Mouse (Mus musculus) liver, embryonic 15.5 days (tissue): Measurements from ENCODE around the gene Sft2d2. TPM values are rescaled to one million over a fixed set of nuclear protein-coding genes. Genes with fewer than 3 reads are reported as not detected.

Experiments used
- ATAC-seq: fragments of 200-750 bp; cut with Nextera tagmentation; 2 replicates; pipeline ENCODE4 v1.8.0; 2017; ENCODE audit warnings: moderate number of reproducible peaks, mild to moderate bottlenecking, moderate library complexity; ENCODE audit not compliant: insufficient read depth
- H3K27ac ChIP-seq: fragments of 300-500 bp; sonication (generic); replicated peaks from 2 replicates; pipeline ENCODE4 v1.5.1; 2015; ENCODE audit warnings: mild to moderate bottlenecking, inconsistent platforms
- H3K27me3 ChIP-seq: fragments of 300-500 bp; sonication (generic); 2 replicates; pipeline ENCODE4 v1.6.1; 2015; ENCODE audit warnings: mild to moderate bottlenecking, inconsistent platforms
- H3K36me3 ChIP-seq: fragments of 300-500 bp; sonication (generic); replicated peaks from 2 replicates; pipeline ENCODE4 v1.6.1; 2015; ENCODE audit warnings: moderate library complexity, mild to moderate bottlenecking, inconsistent platforms
- H3K4me1 ChIP-seq: fragments of 300-500 bp; sonication (generic); replicated peaks from 2 replicates; pipeline ENCODE4 v1.6.1; 2015; ENCODE audit warnings: inconsistent platforms
- H3K4me2 ChIP-seq: fragments of 300-500 bp; sonication (generic); 2 replicates; pipeline ENCODE4 v1.6.1; 2015; ENCODE audit warnings: moderate library complexity, mild to moderate bottlenecking, inconsistent platforms
- H3K4me3 ChIP-seq: fragments of 300-500 bp; sonication (generic); replicated peaks from 2 replicates; pipeline ENCODE4 v1.5.1; 2015; ENCODE audit warnings: mild to moderate bottlenecking, inconsistent platforms
- H3K9ac ChIP-seq: fragments of 300-500 bp; sonication (generic); 2 replicates; pipeline ENCODE4 v1.6.1; 2015; ENCODE audit warnings: moderate library complexity, mild to moderate bottlenecking, inconsistent platforms
- H3K9me3 ChIP-seq: fragments of 300-500 bp; sonication (generic); replicated peaks from 2 replicates; pipeline ENCODE4 v1.6.1; 2016; ENCODE audit warnings: inconsistent platforms
- WGBS: fragments of 180-500 bp; shearing (Covaris S2); methylation state at CpG from one replicate; pipeline ENCODE4 v1.1.7; 2015; ENCODE audit warnings: mixed read lengths; ENCODE audit not compliant: insufficient replicate concordance; 5-methylcytosine and 5-hydroxymethylcytosine counted together
- polyA plus RNA-seq: library from polyadenylated mRNA; unstranded; fragments of >200 nt; fragmentation: Nextera tagmentation; extraction: Ambion mirVana; gene quantifications from 2 replicates; pipeline ENCODE4 v1.2.1, GENCODE M21; 2015

The Sft2d2 gene
- polyA plus RNA-seq, 1 experiment from 2014 or later: 7.5 TPM

- WGBS: 52% methylated on average over 4 of the region's 4 CpGs
- Histone ChIP-seq H3K27ac (no peak overlapping the region), H3K4me2 (no peak overlapping the region), H3K9me3 (no peaks in the 10 kb centered on the region), H3K36me3 (no peaks in the 10 kb centered on the region), H3K9ac (no peak overlapping the region), H3K27me3 (no peaks in the 10 kb centered on the region), H3K4me1 (no peaks in the 10 kb centered on the region), H3K4me3 (no peak overlapping the region)
- ATAC-seq: no peak
Measured at GRCm38 (mm10) chr1:165201445-165202012, 7.3 kb upstream of the Sft2d2 start.

GRCm38 (mm10) chr1:165200748-165201147 is 6.5 kb upstream of the Sft2d2 start:
- Histone ChIP-seq H3K4me1 (no peaks in the 10 kb centered on the region), H3K9ac (no peak overlapping the region), H3K4me3 (no peak overlapping the region), H3K36me3 (no peaks in the 10 kb centered on the region), H3K27ac (no peak overlapping the region), H3K27me3 (no peaks in the 10 kb centered on the region), H3K9me3 (no peaks in the 10 kb centered on the region), H3K4me2 (no peak overlapping the region)
- 68% methylated on average over 8 of the region's 8 CpGs for WGBS
- ATAC-seq: no peak

- Histone ChIP-seq H3K27me3 (no peaks in the 10 kb centered on the region), H3K27ac (no peak overlapping the region), H3K9ac (no peak overlapping the region), H3K4me1 (peaks cover 9% of the 10 kb centered on the region), H3K4me2 (no peak overlapping the region), H3K4me3 (no peak overlapping the region), H3K36me3 (no peaks in the 10 kb centered on the region), H3K9me3 (no peaks in the 10 kb centered on the region)
- ATAC-seq: no peak
- WGBS: 57% methylated on average over 3 of the region's 3 CpGs
Measured at GRCm38 (mm10) chr1:165199639-165200038, 5.4 kb upstream of the Sft2d2 start.

GRCm38 (mm10) chr1:165198951-165199350 is 4.7 kb upstream of the Sft2d2 start:
- Histone ChIP-seq H3K9me3 (no peaks in the 10 kb centered on the region), H3K4me1 (peaks cover 12% of the 10 kb centered on the region), H3K27me3 (no peaks in the 10 kb centered on the region), H3K27ac (no peak overlapping the region), H3K36me3 (no peaks in the 10 kb centered on the region), H3K4me2 (no peak overlapping the region), H3K4me3 (no peak overlapping the region), H3K9ac (no peak overlapping the region)
- no peak for ATAC-seq
- WGBS: 32% methylated on average over 1 of the region's 1 CpGs

GRCm38 (mm10) chr1:165197875-165198274 is 3.6 kb upstream of the Sft2d2 start:
- Histone ChIP-seq H3K9ac (no peak overlapping the region), H3K36me3 (no peaks in the 10 kb centered on the region), H3K27me3 (no peaks in the 10 kb centered on the region), H3K4me1 (peaks cover 21% of the 10 kb centered on the region), H3K9me3 (no peaks in the 10 kb centered on the region), H3K4me3 (no peak overlapping the region), H3K27ac (no peak overlapping the region), H3K4me2 (no peak overlapping the region)
- WGBS: 15% methylated on average over 3 of the region's 3 CpGs
- ATAC-seq: no peak

GRCm38 (mm10) chr1:165195396-165195960 is 1.2 kb upstream of the Sft2d2 start:
- no peak overlapping the region for H3K9ac ChIP-seq

GRCm38 (mm10) chr1:165194662-165195013 is 400 bp upstream of the Sft2d2 start:
- Histone ChIP-seq H3K4me1 (peaks cover 26% of the 10 kb centered on the region), H3K27me3 (no peaks in the 10 kb centered on the region), H3K4me3 (peak overlapping the region; percentile 77), H3K9ac (peak overlapping the region; percentile 80), H3K9me3 (no peaks in the 10 kb centered on the region), H3K36me3 (no peaks in the 10 kb centered on the region), H3K27ac (peak overlapping the region; percentile 84), H3K4me2 (peak overlapping the region; percentile 83)
- 5% methylated on average over 5 of the region's 5 CpGs for WGBS
- peak; percentile 10; the same call in 1 of the 2 replicates for ATAC-seq

More at GRCm38 (mm10) chr1:165195396-165195960, 1.2 kb upstream of the Sft2d2 start:
- Histone ChIP-seq H3K27ac (0 out of 2 replicates have a peak overlapping the region, but pooled peaks have one; percentile 5), H3K36me3 (no peaks in the 10 kb centered on the region), H3K4me3 (no peak overlapping the region; the same call in 1 of the 2 replicates), H3K4me1 (peaks cover 26% of the 10 kb centered on the region), H3K27me3 (no peaks in the 10 kb centered on the region), H3K9me3 (no peaks in the 10 kb centered on the region), H3K4me2 (peak overlapping the region; percentile 83)
- no peak for ATAC-seq
- 46% methylated on average over 3 of the region's 3 CpGs for WGBS

- ATAC-seq: no peak
- peak overlapping the region; percentile 83 for H3K4me2 ChIP-seq
- no peaks in the 10 kb centered on the region for H3K27me3 ChIP-seq
- H3K9ac ChIP-seq: peak overlapping the region; percentile 80
- peak overlapping the region; percentile 77 for H3K4me3 ChIP-seq
- peak overlapping the region; percentile 84 for H3K27ac ChIP-seq
- 1% methylated on average over 7 of the region's 7 CpGs for WGBS
- H3K4me1 ChIP-seq: peaks cover 34% of the 10 kb centered on the region
- H3K36me3 ChIP-seq: no peaks in the 10 kb centered on the region
- H3K9me3 ChIP-seq: no peaks in the 10 kb centered on the region
Measured at GRCm38 (mm10) chr1:165193426-165193825, 812 bp downstream of the Sft2d2 start.

- Histone ChIP-seq H3K27ac (0 out of 2 replicates have a peak overlapping the region, but pooled peaks have one; percentile 84), H3K9me3 (no peaks in the 10 kb centered on the region), H3K4me3 (peak overlapping the region; percentile 77), H3K9ac (peak overlapping the region; percentile 80; the same call in 1 of the 2 replicates), H3K36me3 (no peaks in the 10 kb centered on the region), H3K27me3 (no peaks in the 10 kb centered on the region), H3K4me2 (peak overlapping the region; percentile 83), H3K4me1 (peaks cover 37% of the 10 kb centered on the region)
- WGBS: 16% methylated on average over 10 of the region's 10 CpGs
- ATAC-seq: no peak
Measured at GRCm38 (mm10) chr1:165192714-165193264, 1.4 kb downstream of the Sft2d2 start.

- Histone ChIP-seq H3K9me3 (no peaks in the 10 kb centered on the region), H3K9ac (no peak overlapping the region), H3K36me3 (peaks cover 5% of the 10 kb centered on the region; the same call in 1 of the 2 replicates), H3K27ac (no peak overlapping the region), H3K27me3 (no peaks in the 10 kb centered on the region), H3K4me3 (no peak overlapping the region), H3K4me2 (no peak overlapping the region; the same call in 1 of the 2 replicates), H3K4me1 (peaks cover 37% of the 10 kb centered on the region)
- WGBS: 39% methylated on average over 4 of the region's 4 CpGs
- no peak for ATAC-seq
Measured at GRCm38 (mm10) chr1:165192102-165192501, 2.1 kb downstream of the Sft2d2 start.

- H3K4me3 ChIP-seq: no peak overlapping the region
- H3K9me3 ChIP-seq: no peaks in the 10 kb centered on the region
- no peak overlapping the region for H3K27ac ChIP-seq
- ATAC-seq: no peak
- H3K27me3 ChIP-seq: no peaks in the 10 kb centered on the region
- no peak overlapping the region for H3K9ac ChIP-seq
- WGBS: 82% methylated on average over 13 of the region's 13 CpGs
- no peak overlapping the region for H3K4me2 ChIP-seq
- peaks cover 9% of the 10 kb centered on the region for H3K36me3 ChIP-seq
- peaks cover 40% of the 10 kb centered on the region for H3K4me1 ChIP-seq
Measured at GRCm38 (mm10) chr1:165191611-165192010, 2.6 kb downstream of the Sft2d2 start.
